Mouse (Mus musculus): ENCODE measurements around the gene Pde6h.

DNA sequence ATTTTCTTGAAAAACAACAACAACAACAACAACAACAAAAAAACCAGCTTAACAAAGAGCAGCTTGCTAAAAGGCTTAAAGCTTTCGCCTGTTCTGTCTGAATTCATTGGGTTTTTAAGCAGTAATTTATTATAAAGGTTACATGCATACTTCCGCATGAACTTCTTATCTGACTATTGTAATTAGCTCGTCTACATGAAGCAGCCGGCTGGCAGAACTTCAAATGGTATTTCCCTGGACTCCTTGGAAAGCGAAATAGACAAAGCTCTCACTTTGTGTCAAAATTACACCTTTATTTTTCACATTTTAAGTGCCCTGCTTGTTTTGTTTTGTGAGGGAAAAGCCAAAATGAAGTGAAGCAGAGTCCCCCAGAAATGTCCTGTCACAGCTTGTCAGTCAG is 72.7 kb downstream of the Pde6h start:
- TF ChIP-seq CTCF (IDR thresholded peaks at IDR 0.05; ENCODE audit: borderline replicate concordance, extremely low read depth, insufficient read depth, insufficient read length) (no peak), POLR2A (IDR thresholded peaks at IDR 0.05; ENCODE audit: borderline replicate concordance, extremely low read depth, insufficient read depth, insufficient read length, poor library complexity, severe bottlenecking) (no peak)
